Mouse (Mus musculus): ENCODE results near the gene Nwd2. TPM values are rescaled to one million over a fixed set of nuclear protein-coding genes. Genes with fewer than 3 reads are reported as not detected.

Gene Nwd2
- polyA plus RNA-seq, 1 experiment from 2014 or later: 4.6 TPM

- ATAC-seq (ENCODE audit: low FRiP score) (no peak), DNase-seq (ENCODE audit: low spot score) (no peak)
- Histone ChIP-seq H3K9ac (ENCODE audit: low read depth, low read length) (no peak overlapping the region), H3K4me3 (ENCODE audit: low read depth, low read length) (no peak overlapping the region), H3K4me1 (replicated peaks; ENCODE audit: control insufficient read depth, insufficient read depth, low read length) (no peaks in the 10 kb centered on the region), H3K36me3 (ENCODE audit: control insufficient read depth, insufficient read depth, low read length) (no peaks in the 10 kb centered on the region), H3K27ac (ENCODE audit: low read depth, low read length) (no peak overlapping the region), H3K27me3 (ENCODE audit: control insufficient read depth, insufficient read depth, low read length) (no peaks in the 10 kb centered on the region), H3K9me3 (ENCODE audit: control insufficient read depth, low read length) (no peaks in the 10 kb centered on the region), H3K4me2 (replicated peaks; ENCODE audit: low read depth, low read length) (no peak overlapping the region)
- 84% methylated on average over 10 of the region's 10 CpGs for WGBS
Measured at GRCm38 (mm10) chr5:63828380-63829185, 179.7 kb downstream of the Nwd2 start.

GRCm38 (mm10) chr5:63831054-63831453, 182.2 kb downstream of the Nwd2 start:
- H3K4me2 ChIP-seq (replicated peaks; ENCODE audit: low read depth, low read length): no peak overlapping the region

GRCm38 (mm10) chr5:63833955-63834354, 185.1 kb downstream of the Nwd2 start:
- Histone ChIP-seq H3K4me1 (replicated peaks; ENCODE audit: control insufficient read depth, insufficient read depth, low read length) (no peaks in the 10 kb centered on the region), H3K36me3 (ENCODE audit: control insufficient read depth, insufficient read depth, low read length) (no peaks in the 10 kb centered on the region), H3K27ac (ENCODE audit: low read depth, low read length) (no peak overlapping the region), H3K27me3 (ENCODE audit: control insufficient read depth, insufficient read depth, low read length) (no peaks in the 10 kb centered on the region), H3K4me2 (replicated peaks; ENCODE audit: low read depth, low read length) (no peak overlapping the region), H3K9ac (ENCODE audit: low read depth, low read length) (no peak overlapping the region), H3K9me3 (ENCODE audit: control insufficient read depth, low read length) (no peaks in the 10 kb centered on the region), H3K4me3 (ENCODE audit: low read depth, low read length) (no peak overlapping the region)
- 59% methylated on average over 5 of the region's 5 CpGs for WGBS
- ATAC-seq (ENCODE audit: low FRiP score) (no peak), DNase-seq (ENCODE audit: low spot score) (no peak)

More at GRCm38 (mm10) chr5:63831054-63831453, 182.2 kb downstream of the Nwd2 start:
- Histone ChIP-seq H3K4me3 (ENCODE audit: low read depth, low read length) (no peak overlapping the region), H3K9me3 (ENCODE audit: control insufficient read depth, low read length) (no peaks in the 10 kb centered on the region), H3K36me3 (ENCODE audit: control insufficient read depth, insufficient read depth, low read length) (no peaks in the 10 kb centered on the region), H3K9ac (ENCODE audit: low read depth, low read length) (no peak overlapping the region), H3K27me3 (ENCODE audit: control insufficient read depth, insufficient read depth, low read length) (no peaks in the 10 kb centered on the region), H3K4me1 (replicated peaks; ENCODE audit: control insufficient read depth, insufficient read depth, low read length) (no peaks in the 10 kb centered on the region), H3K27ac (ENCODE audit: low read depth, low read length) (no peak overlapping the region)
- WGBS: 87% methylated on average over 4 of the region's 4 CpGs
- DNase-seq (ENCODE audit: low spot score): no peak
- ATAC-seq (ENCODE audit: low FRiP score): no peak

- no peak overlapping the region for H3K4me2 ChIP-seq (replicated peaks; ENCODE audit: low read depth, low read length)
- no peak for ATAC-seq (ENCODE audit: low FRiP score)
- no peaks in the 10 kb centered on the region for H3K27me3 ChIP-seq (ENCODE audit: control insufficient read depth, insufficient read depth, low read length)
- H3K36me3 ChIP-seq (ENCODE audit: control insufficient read depth, insufficient read depth, low read length): no peaks in the 10 kb centered on the region
- H3K4me1 ChIP-seq (replicated peaks; ENCODE audit: control insufficient read depth, insufficient read depth, low read length): no peaks in the 10 kb centered on the region
- no peak overlapping the region for H3K27ac ChIP-seq (ENCODE audit: low read depth, low read length)
- H3K4me3 ChIP-seq (ENCODE audit: low read depth, low read length): no peak overlapping the region
- WGBS: 83% methylated on average over 3 of the region's 3 CpGs
- H3K9me3 ChIP-seq (ENCODE audit: control insufficient read depth, low read length): no peaks in the 10 kb centered on the region
- no peak overlapping the region for H3K9ac ChIP-seq (ENCODE audit: low read depth, low read length)
- no peak for DNase-seq (ENCODE audit: low spot score)
Measured at GRCm38 (mm10) chr5:63834435-63834834, 185.5 kb downstream of the Nwd2 start.

GRCm38 (mm10) chr5:63837115-63837514, 188.2 kb downstream of the Nwd2 start:
- Histone ChIP-seq H3K4me1 (replicated peaks; ENCODE audit: control insufficient read depth, insufficient read depth, low read length) (no peaks in the 10 kb centered on the region), H3K4me2 (replicated peaks; ENCODE audit: low read depth, low read length) (no peak overlapping the region), H3K9ac (ENCODE audit: low read depth, low read length) (no peak overlapping the region), H3K4me3 (ENCODE audit: low read depth, low read length) (no peak overlapping the region), H3K27me3 (ENCODE audit: control insufficient read depth, insufficient read depth, low read length) (no peaks in the 10 kb centered on the region), H3K27ac (ENCODE audit: low read depth, low read length) (no peak overlapping the region), H3K9me3 (ENCODE audit: control insufficient read depth, low read length) (no peaks in the 10 kb centered on the region), H3K36me3 (ENCODE audit: control insufficient read depth, insufficient read depth, low read length) (no peaks in the 10 kb centered on the region)
- DNase-seq (ENCODE audit: low spot score) (no peak), ATAC-seq (ENCODE audit: low FRiP score) (no peak)
- WGBS: 86% methylated on average over 5 of the region's 5 CpGs

- ATAC-seq (ENCODE audit: low FRiP score) (no peak), DNase-seq (ENCODE audit: low spot score) (no peak)
- 88% methylated on average over 2 of the region's 2 CpGs for WGBS
- Histone ChIP-seq H3K27ac (ENCODE audit: low read depth, low read length) (no peak overlapping the region), H3K9ac (ENCODE audit: low read depth, low read length) (no peak overlapping the region), H3K4me3 (ENCODE audit: low read depth, low read length) (no peak overlapping the region), H3K4me2 (replicated peaks; ENCODE audit: low read depth, low read length) (no peak overlapping the region), H3K9me3 (ENCODE audit: control insufficient read depth, low read length) (no peaks in the 10 kb centered on the region), H3K36me3 (ENCODE audit: control insufficient read depth, insufficient read depth, low read length) (no peaks in the 10 kb centered on the region), H3K4me1 (replicated peaks; ENCODE audit: control insufficient read depth, insufficient read depth, low read length) (no peaks in the 10 kb centered on the region), H3K27me3 (ENCODE audit: control insufficient read depth, insufficient read depth, low read length) (no peaks in the 10 kb centered on the region)
Measured at GRCm38 (mm10) chr5:63837851-63838250, 188.9 kb downstream of the Nwd2 start.

- H3K4me1 ChIP-seq (replicated peaks; ENCODE audit: control insufficient read depth, insufficient read depth, low read length): no peaks in the 10 kb centered on the region
- H3K27me3 ChIP-seq (ENCODE audit: control insufficient read depth, insufficient read depth, low read length): no peaks in the 10 kb centered on the region
- 81% methylated on average over 12 of the region's 12 CpGs for WGBS
- DNase-seq (ENCODE audit: low spot score): no peak
- no peak overlapping the region for H3K4me3 ChIP-seq (ENCODE audit: low read depth, low read length)
- H3K4me2 ChIP-seq (replicated peaks; ENCODE audit: low read depth, low read length): no peak overlapping the region
- ATAC-seq (ENCODE audit: low FRiP score): no peak
- H3K9ac ChIP-seq (ENCODE audit: low read depth, low read length): no peak overlapping the region
- H3K27ac ChIP-seq (ENCODE audit: low read depth, low read length): no peak overlapping the region
- H3K9me3 ChIP-seq (ENCODE audit: control insufficient read depth, low read length): no peaks in the 10 kb centered on the region
- no peaks in the 10 kb centered on the region for H3K36me3 ChIP-seq (ENCODE audit: control insufficient read depth, insufficient read depth, low read length)
Measured at GRCm38 (mm10) chr5:63839801-63840416, 191.0 kb downstream of the Nwd2 start.

- Histone ChIP-seq H3K4me1 (replicated peaks; ENCODE audit: control insufficient read depth, insufficient read depth, low read length) (no peaks in the 10 kb centered on the region), H3K27me3 (ENCODE audit: control insufficient read depth, insufficient read depth, low read length) (no peaks in the 10 kb centered on the region), H3K4me3 (ENCODE audit: low read depth, low read length) (no peak overlapping the region), H3K4me2 (replicated peaks; ENCODE audit: low read depth, low read length) (no peak overlapping the region), H3K36me3 (ENCODE audit: control insufficient read depth, insufficient read depth, low read length) (no peaks in the 10 kb centered on the region), H3K9ac (ENCODE audit: low read depth, low read length) (no peak overlapping the region), H3K27ac (ENCODE audit: low read depth, low read length) (no peak overlapping the region), H3K9me3 (ENCODE audit: control insufficient read depth, low read length) (no peaks in the 10 kb centered on the region)
- no peak for DNase-seq (ENCODE audit: low spot score)
- no peak for ATAC-seq (ENCODE audit: low FRiP score)
- 92% methylated on average over 8 of the region's 8 CpGs for WGBS
Measured at GRCm38 (mm10) chr5:63847080-63847479, 198.2 kb downstream of the Nwd2 start.
